Mouse (Mus musculus) NIH3T3 (cell line): Measurements from ENCODE around the gene Olfr1260.

Experiments used
- DNase-seq: peaks from one replicate; pipeline ENCODE4 v3.0.0-alpha.2; 2012; ENCODE audit warnings: low read depth

Olfr1260 gene

GRCm38 (mm10) chr2:89974184-89974583 lies at the start of gene Olfr1260:
Gene Olfr1260, plus strand, starts transcription at chr2:89974340.
- no peak for DNase-seq

- no peak for DNase-seq
Measured at GRCm38 (mm10) chr2:89927009-89927408, 47.1 kb upstream of the Olfr1260 start, which contains the start of gene Olfr1258. Gene Olfr1258, plus strand, starts transcription at chr2:89927309.

- no peak for DNase-seq
Measured at GRCm38 (mm10) chr2:89948564-89948963, 25.6 kb upstream of the Olfr1260 start, which contains the start of gene Olfr1259. Gene Olfr1259, minus strand, starts transcription at chr2:89948664.

- DNase-seq: no peak
Measured at GRCm38 (mm10) chr2:89977709-89978108, 3.6 kb downstream of the Olfr1260 start.

- no peak for DNase-seq
Measured at GRCm38 (mm10) chr2:89990921-89991320, 16.8 kb downstream of the Olfr1260 start, which contains the start of gene Olfr1261. Gene Olfr1261, plus strand, starts transcription at chr2:89991221.

- no peak for DNase-seq
Measured at GRCm38 (mm10) chr2:89999845-90000244, 25.7 kb downstream of the Olfr1260 start, which contains the start of gene Olfr1262. Gene Olfr1262, plus strand, starts transcription at chr2:90000145.

GRCm38 (mm10) chr2:90011831-90012230 lies 37.7 kb downstream of the Olfr1260 start, which contains the start of gene Olfr1263:
Gene Olfr1263, plus strand, starts transcription at chr2:90012131.
- no peak for DNase-seq

GRCm38 (mm10) chr2:90025477-90025876 lies 51.3 kb downstream of the Olfr1260 start, which contains the start of gene Olfr1264:
Gene Olfr1264, minus strand, starts transcription at chr2:90025577.
- no peak for DNase-seq
